Mouse (Mus musculus): ENCODE results near the gene Gm5901.
"Not testable (repeated sequence)": the region's sequence is repeated elsewhere in the genome, so short reads cannot be mapped to it uniquely, and the experiment has no call there.

The Gm5901 gene

GRCm38 (mm10) chr7:105374866-105375265 is at the start of gene Gm5901:
Gene Gm5901, plus strand, starts transcription at chr7:105375038.
- no peak for DNase-seq

- DNase-seq: no peak
Observed at GRCm38 (mm10) chr7:105325302-105325701, 49.5 kb upstream of the Gm5901 start.

GRCm38 (mm10) chr7:105334004-105334403 is 40.8 kb upstream of the Gm5901 start, which contains the start of gene Olfr690:
Gene Olfr690, minus strand, starts transcription at chr7:105334104.
- DNase-seq: no peak

GRCm38 (mm10) chr7:105342170-105342569 is 32.7 kb upstream of the Gm5901 start, which contains the start of gene Olfr691:
Gene Olfr691, minus strand, starts transcription at chr7:105342270.
- no peak for DNase-seq

- DNase-seq: no peak
Observed at GRCm38 (mm10) chr7:105342752-105343151, 32.1 kb upstream of the Gm5901 start.

- DNase-seq: not testable (repeated sequence)
Observed at GRCm38 (mm10) chr7:105356064-105356463, 18.8 kb upstream of the Gm5901 start.

- not testable (repeated sequence) for DNase-seq
Observed at GRCm38 (mm10) chr7:105356487-105356886, 18.4 kb upstream of the Gm5901 start.

GRCm38 (mm10) chr7:105361713-105362112 is 13.1 kb upstream of the Gm5901 start:
- DNase-seq: no peak

GRCm38 (mm10) chr7:105367268-105367667 is 7.6 kb upstream of the Gm5901 start:
- DNase-seq: no peak

- DNase-seq: no peak
Observed at GRCm38 (mm10) chr7:105367930-105368329, 6.9 kb upstream of the Gm5901 start, which contains the start of gene Olfr692. Gene Olfr692, plus strand, starts transcription at chr7:105368230.

- DNase-seq: no peak
Observed at GRCm38 (mm10) chr7:105368521-105368920, 6.3 kb upstream of the Gm5901 start.

GRCm38 (mm10) chr7:105372912-105373311 is 1.9 kb upstream of the Gm5901 start:
- DNase-seq: no peak

- no peak for DNase-seq
Observed at GRCm38 (mm10) chr7:105373509-105373908, 1.3 kb upstream of the Gm5901 start.

GRCm38 (mm10) chr7:105373976-105374375 is 862 bp upstream of the Gm5901 start:
- no peak for DNase-seq

- DNase-seq: no peak
Observed at GRCm38 (mm10) chr7:105380329-105380728, 5.5 kb downstream of the Gm5901 start.

GRCm38 (mm10) chr7:105387696-105388095 is 12.9 kb downstream of the Gm5901 start:
- DNase-seq: no peak

GRCm38 (mm10) chr7:105390236-105390635 is 15.4 kb downstream of the Gm5901 start:
- no peak for DNase-seq

GRCm38 (mm10) chr7:105394606-105395005 is 19.8 kb downstream of the Gm5901 start:
- DNase-seq: peak; percentile 39

GRCm38 (mm10) chr7:105395131-105395820 is 20.4 kb downstream of the Gm5901 start:
- no peak for DNase-seq

- DNase-seq: no peak
Observed at GRCm38 (mm10) chr7:105396126-105396525, 21.3 kb downstream of the Gm5901 start.

GRCm38 (mm10) chr7:105399058-105399934 is 24.5 kb downstream of the Gm5901 start:
- DNase-seq: no peak

GRCm38 (mm10) chr7:105399935-105400624 is 25.2 kb downstream of the Gm5901 start, which contains the start of gene Fam160a2:
Gene Fam160a2, minus strand, starts transcription at chr7:105400054.
- peak; percentile 100 for DNase-seq

- DNase-seq: no peak
Observed at GRCm38 (mm10) chr7:105404268-105404667, 29.4 kb downstream of the Gm5901 start, which contains the start of gene Cnga4. Gene Cnga4, plus strand, starts transcription at chr7:105404568.
